Mouse (Mus musculus) heart, adult 11 months (tissue): ENCODE results near the gene Dctn3.

Experiments used
- DNase-seq: peaks from one replicate; pipeline ENCODE4 v3.0.0; 2022

Dctn3 gene

GRCm38 (mm10) chr4:41737602-41738255 lies 14.8 kb upstream of the Dctn3 start:
- DNase-seq = peak; percentile 96

GRCm38 (mm10) chr4:41731052-41731765 lies 8.2 kb upstream of the Dctn3 start, which contains the start of gene Arid3c:
Gene Arid3c, minus strand, starts transcription at chr4:41731142.
- no peak for DNase-seq

GRCm38 (mm10) chr4:41726826-41727621 lies 4.1 kb upstream of the Dctn3 start:
- DNase-seq = no peak

GRCm38 (mm10) chr4:41716834-41717233 lies 6.1 kb downstream of the Dctn3 start:
- no peak for DNase-seq

GRCm38 (mm10) chr4:41715596-41715995 lies 7.4 kb downstream of the Dctn3 start:
- DNase-seq = no peak

GRCm38 (mm10) chr4:41715082-41715481 lies 7.9 kb downstream of the Dctn3 start:
- DNase-seq = peak; percentile 92

GRCm38 (mm10) chr4:41714276-41714675 lies 8.7 kb downstream of the Dctn3 start:
- peak; percentile 95 for DNase-seq

- DNase-seq = peak; percentile 99
Measured at GRCm38 (mm10) chr4:41713197-41714067, 9.5 kb downstream of the Dctn3 start, which contains the start of gene Rpp25l. Gene Rpp25l, minus strand, starts transcription at chr4:41713534.

GRCm38 (mm10) chr4:41712421-41713196 lies 10.4 kb downstream of the Dctn3 start:
- peak; percentile 96 for DNase-seq

GRCm38 (mm10) chr4:41711705-41712375 lies 11.1 kb downstream of the Dctn3 start:
- no peak for DNase-seq

GRCm38 (mm10) chr4:41710229-41710628 lies 12.7 kb downstream of the Dctn3 start:
- no peak for DNase-seq

- DNase-seq = no peak
Measured at GRCm38 (mm10) chr4:41708192-41708745, 14.7 kb downstream of the Dctn3 start.

- no peak for DNase-seq
Measured at GRCm38 (mm10) chr4:41707011-41707535, 15.9 kb downstream of the Dctn3 start.

GRCm38 (mm10) chr4:41705922-41706754 lies 16.8 kb downstream of the Dctn3 start:
- DNase-seq = no peak

- no peak for DNase-seq
Measured at GRCm38 (mm10) chr4:41704651-41705050, 18.3 kb downstream of the Dctn3 start.

- DNase-seq = peak; percentile 85
Measured at GRCm38 (mm10) chr4:41702226-41702625, 20.7 kb downstream of the Dctn3 start.

- peak; percentile 90 for DNase-seq
Measured at GRCm38 (mm10) chr4:41700224-41700623, 22.7 kb downstream of the Dctn3 start.

GRCm38 (mm10) chr4:41699783-41700182 lies 23.2 kb downstream of the Dctn3 start, which contains the start of gene Il11ra1:
Gene Il11ra1, plus strand, starts transcription at chr4:41699989.
- peak; percentile 95 for DNase-seq

- DNase-seq = peak; percentile 98
Measured at GRCm38 (mm10) chr4:41698421-41699016, 24.5 kb downstream of the Dctn3 start.
